Mouse (Mus musculus) C2C12 (cell line): ENCODE data around the gene Ntrk2.

Experiments used
- CEBPB ChIP-seq: IDR thresholded peaks from one replicate; pipeline ENCODE4 v1.6.1; 2011; ENCODE audit warnings: low read depth, mild to moderate bottlenecking, control low read depth, moderate library complexity
- CTCF ChIP-seq: IDR thresholded peaks from one replicate; pipeline ENCODE4 v1.5.1; 2011; ENCODE audit not compliant: control insufficient read depth, insufficient read depth, insufficient read length
- FOSL1 ChIP-seq: IDR thresholded peaks from one replicate; pipeline ENCODE4 v1.8.0; 2011; ENCODE audit warnings: mild to moderate bottlenecking, low read length; ENCODE audit not compliant: poor library complexity, insufficient read depth, severe bottlenecking
- MAX ChIP-seq: IDR thresholded peaks from one replicate; pipeline ENCODE4 v1.6.1; 2011; ENCODE audit warnings: mild to moderate bottlenecking, control low read depth
- MYOD1 ChIP-seq: IDR thresholded peaks from one replicate; pipeline ENCODE4 v1.6.1; 2011; ENCODE audit warnings: low read depth; ENCODE audit not compliant: control insufficient read depth, insufficient read length
- USF1 ChIP-seq: IDR thresholded peaks from one replicate; pipeline ENCODE4 v1.6.1; 2011; ENCODE audit warnings: low read depth, mild to moderate bottlenecking, control low read depth, moderate library complexity

DNA sequence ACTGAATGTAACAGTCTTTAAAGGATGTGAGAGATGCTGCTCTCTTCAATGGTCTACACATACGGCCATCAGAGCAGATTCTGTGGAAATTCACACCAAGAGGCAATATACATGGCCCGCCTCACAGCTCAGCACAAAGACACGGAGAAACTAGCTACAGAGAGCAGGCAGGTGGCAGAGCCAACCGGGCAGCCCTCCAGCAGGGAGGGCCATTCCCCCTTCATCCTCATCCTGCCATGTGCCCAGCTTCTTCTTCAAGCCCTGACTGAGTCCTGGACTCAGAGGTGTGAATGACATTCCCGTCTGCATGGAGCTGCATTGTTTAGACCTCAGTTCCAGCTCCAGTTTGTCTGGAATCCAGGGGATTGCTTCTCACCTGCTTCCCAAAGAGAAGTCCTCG lies 139.4 kb downstream of the Ntrk2 start:
- TF ChIP-seq CTCF (no peak), MAX (no peak), USF1 (no peak), FOSL1 (no peak), CEBPB (no peak), MYOD1 (no peak)
